Mouse (Mus musculus) midbrain, embryonic 12.5 days (tissue): ENCODE results near the gene Shroom2. TPM values are rescaled to one million over a fixed set of nuclear protein-coding genes. Genes with fewer than 3 reads are reported as not detected.
"Not testable (repeated sequence)": the region's sequence is repeated elsewhere in the genome, so short reads cannot be mapped to it uniquely, and the experiment has no call there.

Experiments
- ATAC-seq: fragments of 200-750 bp; cut with Nextera tagmentation; 2 replicates; pipeline ENCODE4 v1.8.0; 2017; ENCODE audit warnings: low read depth, moderate TSS enrichment, moderate library complexity; ENCODE audit not compliant: low FRiP score
- H3K27ac ChIP-seq: fragments of 300-500 bp; sonication (generic); replicated peaks from 2 replicates; pipeline ENCODE4 v1.5.1; 2016; ENCODE audit warnings: mild to moderate bottlenecking
- H3K27me3 ChIP-seq: fragments of 300-500 bp; sonication (generic); 2 replicates; pipeline ENCODE4 v1.6.1; 2016; ENCODE audit warnings: mild to moderate bottlenecking
- H3K36me3 ChIP-seq: fragments of 300-500 bp; sonication (generic); 2 replicates; pipeline ENCODE4 v1.6.1; 2016
- H3K4me1 ChIP-seq: fragments of 300-500 bp; sonication (generic); 2 replicates; pipeline ENCODE4 v1.6.1; 2016
- H3K4me2 ChIP-seq: fragments of 300-500 bp; sonication (generic); replicated peaks from 2 replicates; pipeline ENCODE4 v1.6.1; 2016; ENCODE audit warnings: mild to moderate bottlenecking, moderate library complexity
- H3K4me3 ChIP-seq: fragments of 300-500 bp; sonication (generic); 2 replicates; pipeline ENCODE4 v1.5.1; 2016; ENCODE audit warnings: mild to moderate bottlenecking
- H3K9ac ChIP-seq: fragments of 300-500 bp; sonication (generic); replicated peaks from 2 replicates; pipeline ENCODE4 v1.6.1; 2016; ENCODE audit warnings: mild to moderate bottlenecking, moderate library complexity
- H3K9me3 ChIP-seq: fragments of 300-500 bp; sonication (generic); 2 replicates; pipeline ENCODE4 v1.6.1; 2016; ENCODE audit warnings: mild to moderate bottlenecking
- WGBS: fragments of 180-500 bp; shearing (Covaris S2); methylation state at CpG from one replicate; pipeline ENCODE4 v1.1.7; 2016; 5-methylcytosine and 5-hydroxymethylcytosine counted together
- polyA plus RNA-seq: library from polyadenylated mRNA; unstranded; fragments of >200 nt; fragmentation: Nextera tagmentation; extraction: Ambion mirVana; gene quantifications from 2 replicates; pipeline ENCODE4 v1.2.1, GENCODE M21; 2016

Gene Shroom2
- polyA plus RNA-seq, 1 experiment from 2014 or later, result 13.1 TPM

DNA sequence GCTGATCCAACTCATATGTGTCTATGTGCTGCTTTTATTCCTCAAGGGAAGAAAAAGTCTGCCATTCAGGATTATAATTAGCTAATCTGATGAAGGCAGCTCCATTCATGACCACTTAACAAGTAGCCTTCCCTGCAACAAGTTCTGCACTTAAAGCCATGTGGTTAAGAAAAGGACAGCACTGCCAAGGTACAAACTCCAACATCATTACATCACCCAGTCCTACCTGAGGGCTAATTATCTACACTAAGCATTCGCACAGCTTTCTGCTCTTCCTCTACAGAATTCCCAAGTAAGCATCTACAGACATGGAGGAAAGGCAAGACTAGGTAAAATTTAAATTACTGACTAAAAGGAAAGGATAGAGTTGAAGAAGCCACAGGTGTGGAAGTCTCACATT lies 13.4 kb downstream of the Shroom2 start:
- ATAC-seq, result no peak
- H3K27ac ChIP-seq, result no peak overlapping the region
- H3K9me3 ChIP-seq, result no peaks in the 10 kb centered on the region
- H3K9ac ChIP-seq, result no peak overlapping the region
- no peak overlapping the region for H3K4me2 ChIP-seq
- H3K27me3 ChIP-seq, result no peaks in the 10 kb centered on the region; the same call in 1 of the 2 replicates
- 100% methylated on average over 1 of the region's 1 CpGs for WGBS
- no peaks in the 10 kb centered on the region for H3K4me1 ChIP-seq
- H3K4me3 ChIP-seq, result no peak overlapping the region
- no peaks in the 10 kb centered on the region for H3K36me3 ChIP-seq

DNA sequence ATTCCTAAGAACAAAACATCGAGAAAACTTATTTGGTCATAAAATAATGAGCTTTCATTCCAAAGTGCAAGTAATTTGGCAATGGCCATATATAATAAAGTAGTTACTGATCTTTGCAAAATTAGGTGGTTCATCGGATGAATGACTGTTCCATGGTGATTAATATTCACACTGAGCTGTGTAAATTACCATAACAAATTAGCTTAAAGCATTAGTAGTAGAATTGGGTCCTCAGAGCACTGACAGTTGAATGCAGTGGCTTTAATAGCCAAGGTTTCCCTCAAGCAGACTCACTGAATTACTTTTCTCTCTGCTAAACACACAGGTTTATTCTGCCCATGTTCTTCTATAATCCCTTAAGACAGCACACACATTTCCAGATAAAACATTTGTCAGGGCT lies 23.3 kb downstream of the Shroom2 start:
- no peak overlapping the region for H3K4me3 ChIP-seq
- 0 out of 2 replicates have a peak, but pooled peaks cover 3% of the 10 kb centered on the region for H3K4me1 ChIP-seq
- no peak overlapping the region for H3K9ac ChIP-seq
- H3K4me2 ChIP-seq, result no peak overlapping the region
- H3K27me3 ChIP-seq, result peaks cover 26% of the 10 kb centered on the region
- no peak overlapping the region for H3K27ac ChIP-seq
- ATAC-seq, result no peak
- 78% methylated on average over 2 of the region's 2 CpGs for WGBS
- no peaks in the 10 kb centered on the region for H3K9me3 ChIP-seq
- H3K36me3 ChIP-seq, result no peaks in the 10 kb centered on the region

DNA sequence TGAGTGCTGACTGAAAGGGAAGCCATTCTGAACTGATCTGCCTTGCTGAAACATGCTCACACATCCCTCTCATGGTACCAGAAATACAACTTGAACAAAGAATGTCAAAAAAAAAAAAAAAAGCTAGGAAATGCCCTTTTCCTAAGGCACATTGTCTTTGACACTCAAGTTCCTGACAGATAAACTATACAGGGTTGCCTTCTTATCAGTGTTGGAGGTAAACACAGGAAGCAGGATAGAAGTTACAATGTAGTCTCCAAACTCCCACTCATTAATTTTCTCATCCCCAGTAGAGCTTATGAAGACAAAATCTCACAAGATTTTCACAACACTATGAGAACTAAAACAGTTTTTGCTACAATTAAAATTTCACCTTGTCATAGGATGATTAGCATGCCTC lies 25.6 kb downstream of the Shroom2 start:
- peaks cover 43% of the 10 kb centered on the region for H3K27me3 ChIP-seq
- ATAC-seq, result no peak
- no peak overlapping the region for H3K27ac ChIP-seq

DNA sequence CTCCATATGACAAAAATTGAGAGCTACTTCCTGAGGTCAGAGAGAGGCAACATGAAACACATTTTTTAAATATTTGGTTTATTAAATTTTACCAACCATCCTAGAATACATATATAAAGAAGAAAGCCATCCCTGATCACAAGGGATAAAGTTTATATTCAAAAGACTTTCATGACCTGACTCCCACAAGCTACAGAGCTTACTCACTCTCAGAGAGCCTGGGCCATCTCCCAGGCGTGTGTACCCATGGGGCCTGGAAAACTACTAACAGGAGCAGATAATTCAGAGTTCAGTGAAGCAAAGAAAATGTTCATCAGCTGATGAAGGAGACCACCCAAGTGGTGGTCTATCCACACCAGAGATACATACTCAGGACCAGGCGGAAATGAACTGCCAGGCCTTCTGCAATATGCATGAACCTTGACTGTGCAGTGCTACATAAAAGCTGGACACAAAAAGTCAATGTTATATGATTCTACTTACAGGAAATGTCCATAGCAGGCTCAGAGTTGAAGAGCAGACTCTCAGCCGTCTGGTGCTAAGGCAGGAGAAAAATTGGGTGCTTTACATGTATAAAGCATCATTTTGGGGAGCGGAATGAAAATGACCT lies 30.4 kb downstream of the Shroom2 start:
- 71% methylated on average over 4 of the region's 4 CpGs for WGBS
- Histone ChIP-seq H3K27me3 (peaks cover 43% of the 10 kb centered on the region), H3K27ac (no peak overlapping the region), H3K9me3 (no peaks in the 10 kb centered on the region), H3K4me3 (no peak overlapping the region), H3K4me2 (no peak overlapping the region), H3K4me1 (no peaks in the 10 kb centered on the region), H3K9ac (no peak overlapping the region), H3K36me3 (no peaks in the 10 kb centered on the region)
- ATAC-seq, result no peak

More for the DNA sequence above, 25.6 kb downstream of the Shroom2 start:
- H3K4me3 ChIP-seq, result no peak overlapping the region
- no peak overlapping the region for H3K4me2 ChIP-seq
- no peak overlapping the region for H3K9ac ChIP-seq
- no peaks in the 10 kb centered on the region for H3K36me3 ChIP-seq
- 0 out of 2 replicates have a peak, but pooled peaks cover 3% of the 10 kb centered on the region for H3K4me1 ChIP-seq
- no peaks in the 10 kb centered on the region for H3K9me3 ChIP-seq

DNA sequence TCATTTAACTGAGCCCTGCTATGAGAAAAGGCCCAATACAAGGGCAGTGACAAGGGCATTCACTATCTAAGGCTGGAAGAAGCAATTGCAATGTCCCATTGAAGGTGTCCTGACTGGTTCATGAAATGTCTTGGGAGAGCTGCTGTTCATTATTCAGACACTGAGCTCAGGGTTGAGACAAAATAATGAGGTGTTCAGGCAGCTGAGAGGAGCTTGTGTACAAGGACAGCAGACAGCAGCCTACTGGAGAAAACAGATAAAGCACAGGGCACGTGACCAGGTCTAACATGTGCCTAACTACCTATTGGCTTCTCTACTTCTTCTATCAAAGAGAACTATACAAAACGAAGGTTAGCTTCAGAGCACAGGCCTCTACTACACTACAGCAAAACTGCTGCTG lies 31.1 kb downstream of the Shroom2 start:
- Histone ChIP-seq H3K4me3 (no peak overlapping the region), H3K27me3 (peaks cover 43% of the 10 kb centered on the region), H3K4me1 (no peaks in the 10 kb centered on the region), H3K4me2 (no peak overlapping the region), H3K27ac (no peak overlapping the region), H3K36me3 (no peaks in the 10 kb centered on the region), H3K9ac (no peak overlapping the region), H3K9me3 (no peaks in the 10 kb centered on the region)
- ATAC-seq, result no peak
- 69% methylated on average over 2 of the region's 2 CpGs for WGBS

DNA sequence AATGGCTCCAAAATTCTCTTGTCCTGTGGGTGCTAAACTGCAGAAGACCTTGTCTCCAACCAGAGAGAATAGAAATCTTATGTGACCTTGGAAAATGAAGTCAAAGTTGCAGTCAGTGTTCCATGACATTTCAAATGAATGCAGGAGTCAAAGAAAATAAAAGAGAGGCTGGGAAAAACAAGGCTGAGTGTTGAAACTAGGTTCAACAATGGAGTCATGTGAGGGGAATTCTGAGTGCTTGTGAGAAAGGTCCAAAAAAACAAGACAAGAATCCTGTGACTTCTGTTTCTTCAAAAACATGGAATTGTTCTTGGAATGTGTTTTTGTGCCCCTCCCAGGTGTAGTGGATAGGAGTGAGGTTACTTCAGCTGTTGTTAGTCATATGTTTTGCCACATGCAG lies 34.0 kb downstream of the Shroom2 start:
- no peaks in the 10 kb centered on the region for H3K36me3 ChIP-seq
- peaks cover 34% of the 10 kb centered on the region for H3K27me3 ChIP-seq
- H3K9ac ChIP-seq, result no peak overlapping the region
- no peak overlapping the region for H3K4me3 ChIP-seq
- H3K4me1 ChIP-seq, result no peaks in the 10 kb centered on the region
- no peak for ATAC-seq
- no peak overlapping the region for H3K27ac ChIP-seq
- no peak overlapping the region for H3K4me2 ChIP-seq
- H3K9me3 ChIP-seq, result no peaks in the 10 kb centered on the region

DNA sequence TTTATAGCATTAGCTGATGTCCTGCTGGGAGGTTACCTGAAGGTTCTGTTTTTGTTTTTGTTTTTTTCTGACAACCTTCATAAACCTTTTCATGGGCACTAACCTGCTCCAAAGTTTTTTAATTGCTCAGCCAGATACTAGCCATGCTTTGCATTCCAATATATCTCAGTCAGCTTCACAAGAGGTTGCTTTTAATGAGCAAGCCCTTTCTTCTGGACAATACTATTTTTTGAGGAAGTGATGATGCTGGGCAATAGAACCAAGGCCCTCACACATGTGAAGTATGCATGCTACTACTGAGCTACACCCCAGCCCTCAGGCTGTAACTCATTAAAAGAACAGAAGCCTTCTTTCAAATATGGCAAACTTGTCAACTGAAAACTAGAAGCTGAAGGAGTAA lies 52.6 kb downstream of the Shroom2 start:
- Histone ChIP-seq H3K36me3 (no peaks in the 10 kb centered on the region), H3K9me3 (no peaks in the 10 kb centered on the region), H3K9ac (no peak overlapping the region), H3K4me2 (no peak overlapping the region), H3K27ac (no peak overlapping the region), H3K4me3 (no peak overlapping the region), H3K4me1 (no peaks in the 10 kb centered on the region), H3K27me3 (peaks cover 5% of the 10 kb centered on the region; the same call in 1 of the 2 replicates)
- no peak for ATAC-seq

GRCm38 (mm10) chrX:152710715-152711114 lies 58.5 kb downstream of the Shroom2 start:
- not testable (repeated sequence) for H3K4me1 ChIP-seq, H3K27ac ChIP-seq, H3K4me2 ChIP-seq, H3K9me3 ChIP-seq, H3K4me3 ChIP-seq, H3K9ac ChIP-seq, ATAC-seq, H3K36me3 ChIP-seq
- peaks cover 15% of the 10 kb centered on the region for H3K27me3 ChIP-seq
- WGBS, result 61% methylated on average over 2 of the region's 2 CpGs

DNA sequence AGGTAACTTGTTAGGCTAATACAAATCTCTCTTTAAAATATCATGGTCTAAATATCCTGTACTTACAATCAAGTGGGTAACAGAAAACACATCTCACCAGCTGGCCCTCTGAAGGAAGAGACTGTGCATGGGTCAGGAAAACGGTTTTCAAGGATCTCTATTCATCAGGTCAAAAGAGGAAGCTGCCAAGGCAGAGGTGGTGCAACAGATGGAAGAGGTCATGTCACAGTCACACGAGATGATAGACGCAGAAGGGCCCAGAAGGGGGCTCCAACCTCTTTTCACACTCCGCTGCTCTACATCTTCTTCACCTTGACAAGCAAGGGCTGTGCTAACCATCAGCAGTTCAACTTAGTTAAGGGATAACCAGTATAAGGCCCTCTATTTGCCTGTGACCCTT lies 60.9 kb downstream of the Shroom2 start:
- H3K36me3 ChIP-seq, result no peaks in the 10 kb centered on the region
- 66% methylated on average over 4 of the region's 4 CpGs for WGBS
- H3K4me2 ChIP-seq, result no peak overlapping the region
- no peak for ATAC-seq
- no peak overlapping the region for H3K27ac ChIP-seq
- H3K9ac ChIP-seq, result no peak overlapping the region
- H3K4me3 ChIP-seq, result no peak overlapping the region
- H3K27me3 ChIP-seq, result peaks cover 33% of the 10 kb centered on the region
- no peaks in the 10 kb centered on the region for H3K9me3 ChIP-seq
- no peaks in the 10 kb centered on the region for H3K4me1 ChIP-seq

DNA sequence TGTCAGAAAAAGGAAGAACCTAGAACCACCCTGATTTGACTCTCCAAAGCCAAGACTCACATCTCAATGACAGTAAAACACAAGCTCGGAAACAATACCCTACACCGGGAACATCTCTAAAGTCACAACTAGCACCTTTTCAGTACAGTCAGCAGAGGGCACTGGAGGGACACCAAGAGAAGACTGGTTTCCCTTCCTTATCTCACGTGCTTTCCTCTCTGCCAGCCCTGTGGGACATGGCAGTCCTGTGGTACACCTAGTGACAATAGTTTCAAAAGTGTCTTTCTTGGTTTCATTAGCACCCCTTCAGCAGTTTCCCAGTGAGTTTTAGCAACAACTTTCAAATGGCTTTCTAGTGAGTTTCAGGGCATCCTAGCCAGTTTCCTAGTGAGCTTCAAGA lies 63.9 kb downstream of the Shroom2 start:
- no peak for ATAC-seq
- peaks cover 37% of the 10 kb centered on the region for H3K27me3 ChIP-seq
- WGBS, result 20% methylated on average over 3 of the region's 3 CpGs

DNA sequence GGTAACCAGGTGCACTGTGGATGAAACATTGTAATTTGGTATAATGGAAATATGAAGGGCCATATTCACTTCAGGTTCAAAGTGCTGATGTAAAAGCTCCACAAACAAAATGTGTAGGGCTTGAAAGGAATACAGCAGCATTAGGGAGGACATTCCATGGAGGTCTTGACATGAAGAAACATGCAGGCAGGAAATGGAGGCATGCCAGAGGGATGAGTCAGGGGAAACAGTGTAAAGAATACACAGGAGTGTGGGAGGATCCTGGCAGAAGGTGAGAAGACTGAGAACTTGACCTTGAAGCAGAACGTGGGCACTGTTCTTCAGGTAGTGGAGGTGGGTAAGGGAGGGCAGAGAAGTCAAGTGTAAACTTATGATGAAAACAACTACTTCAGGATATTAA lies 65.6 kb downstream of the Shroom2 start:
- peaks cover 33% of the 10 kb centered on the region for H3K27me3 ChIP-seq
- 70% methylated on average over 1 of the region's 1 CpGs for WGBS

More for the DNA sequence above, 63.9 kb downstream of the Shroom2 start:
- Histone ChIP-seq H3K4me2 (no peak overlapping the region), H3K27ac (no peak overlapping the region), H3K4me3 (no peak overlapping the region), H3K9ac (no peak overlapping the region), H3K36me3 (no peaks in the 10 kb centered on the region), H3K4me1 (no peaks in the 10 kb centered on the region), H3K9me3 (no peaks in the 10 kb centered on the region)

DNA sequence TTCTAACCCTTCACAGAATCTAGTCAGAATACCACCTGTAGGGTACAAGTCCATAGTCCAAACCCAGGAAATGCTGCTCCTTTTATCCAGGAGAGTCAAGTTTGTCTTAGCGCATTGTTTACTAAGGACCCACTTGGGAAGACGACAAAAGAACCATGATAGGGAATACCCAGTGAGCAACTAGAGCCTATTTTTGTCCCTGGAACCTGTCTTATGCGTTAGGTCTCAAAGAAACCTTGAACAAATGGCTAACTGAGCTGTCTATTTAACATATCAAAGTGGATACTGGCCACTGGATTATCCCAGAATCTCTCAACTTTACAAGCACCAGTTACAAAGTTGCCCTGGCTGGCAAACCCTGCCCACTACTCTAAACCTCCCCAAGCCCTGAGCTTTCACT lies 67.6 kb downstream of the Shroom2 start:
- H3K27ac ChIP-seq, result no peak overlapping the region
- H3K36me3 ChIP-seq, result no peaks in the 10 kb centered on the region
- H3K9ac ChIP-seq, result no peak overlapping the region
- no peaks in the 10 kb centered on the region for H3K4me1 ChIP-seq
- no peak overlapping the region for H3K4me3 ChIP-seq
- 62% methylated on average over 3 of the region's 3 CpGs for WGBS
- peaks cover 26% of the 10 kb centered on the region for H3K27me3 ChIP-seq
- no peaks in the 10 kb centered on the region for H3K9me3 ChIP-seq
- no peak for ATAC-seq
- H3K4me2 ChIP-seq, result no peak overlapping the region

More for the DNA sequence above, 65.6 kb downstream of the Shroom2 start:
- ATAC-seq, result no peak
- H3K4me1 ChIP-seq, result no peaks in the 10 kb centered on the region
- no peak overlapping the region for H3K27ac ChIP-seq
- no peak overlapping the region for H3K4me2 ChIP-seq
- H3K36me3 ChIP-seq, result no peaks in the 10 kb centered on the region
- no peak overlapping the region for H3K4me3 ChIP-seq
- no peak overlapping the region for H3K9ac ChIP-seq
- no peaks in the 10 kb centered on the region for H3K9me3 ChIP-seq

GRCm38 (mm10) chrX:152690788-152691291 lies 78.4 kb downstream of the Shroom2 start:
- Histone ChIP-seq H3K4me3 (no peak overlapping the region), H3K27ac (no peak overlapping the region), H3K27me3 (peaks cover 30% of the 10 kb centered on the region), H3K36me3 (no peaks in the 10 kb centered on the region), H3K4me1 (no peaks in the 10 kb centered on the region), H3K9me3 (no peaks in the 10 kb centered on the region), H3K9ac (no peak overlapping the region), H3K4me2 (no peak overlapping the region)
- ATAC-seq, result no peak
- 40% methylated on average over 2 of the region's 2 CpGs for WGBS
